Mouse (Mus musculus): Measurements from ENCODE around the gene Obsl1.

Gene Obsl1

DNA sequence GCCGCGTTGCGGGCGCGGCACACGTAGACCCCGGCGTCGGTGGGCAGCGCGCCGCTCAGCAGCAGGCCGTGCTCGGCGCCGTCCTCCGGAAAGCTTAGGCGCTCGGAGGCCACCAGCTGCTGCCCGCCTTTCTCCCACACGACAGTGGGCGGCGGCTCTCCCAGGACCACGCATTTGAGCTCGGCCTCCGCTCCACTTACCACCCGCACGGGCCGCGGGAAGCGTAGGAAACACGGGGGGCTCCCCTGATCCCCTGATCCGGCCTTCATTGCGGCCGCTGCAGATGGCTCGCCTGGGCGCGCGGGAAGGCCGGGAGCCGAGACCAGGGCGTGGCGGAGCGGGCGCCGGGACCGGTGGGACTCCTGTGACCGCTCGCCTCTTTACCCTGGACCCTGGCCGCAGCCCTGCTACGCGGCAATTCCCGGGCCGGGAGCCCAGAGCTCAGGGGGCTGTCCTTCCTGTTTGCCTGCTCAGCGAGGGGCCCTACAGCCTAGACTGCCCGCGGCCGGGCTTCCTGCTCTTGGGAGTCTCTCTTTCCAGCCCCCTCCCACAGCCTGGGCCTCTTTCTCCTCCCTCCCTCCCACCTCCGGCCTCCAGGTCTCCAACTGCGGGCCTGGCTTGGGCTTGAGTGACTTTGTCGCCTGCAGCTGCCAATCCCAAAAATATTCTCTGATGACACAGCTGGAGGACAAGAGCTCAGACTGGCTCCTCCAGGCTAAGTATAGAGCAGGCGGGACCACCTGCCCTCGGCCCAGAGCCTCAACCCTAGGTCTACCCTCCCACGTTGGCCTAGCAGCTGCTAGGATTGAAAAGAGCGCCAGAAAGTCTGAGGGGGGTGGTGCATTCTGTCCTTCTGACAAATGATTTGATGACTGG lies at the start of gene Obsl1:
Obsl1 (minus strand) TSS at position 497 of the 876 bp plus-strand sequence.
- peak; percentile 78 for DNase-seq (ENCODE audit: low spot score)

DNA sequence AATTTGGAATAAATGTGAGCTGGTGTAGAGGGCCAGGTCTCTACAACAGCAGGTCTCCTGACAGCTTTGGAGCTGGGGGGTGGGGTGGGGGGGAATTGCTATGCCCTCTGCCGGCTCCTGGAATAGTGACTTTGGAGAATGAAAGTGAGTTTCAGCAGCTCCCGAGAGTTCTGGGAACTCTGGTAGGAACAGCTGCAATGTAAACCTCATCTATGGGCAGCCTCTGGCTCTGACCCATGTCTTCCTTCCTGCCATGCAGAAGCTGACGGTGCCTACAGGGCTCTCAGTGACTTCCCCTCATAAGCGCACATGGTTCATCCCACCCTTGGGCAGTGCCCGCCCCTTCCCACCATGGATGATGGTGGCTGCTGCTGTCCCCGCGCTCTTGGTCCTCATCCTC lies 49.4 kb upstream of the Obsl1 start:
- no peak for DNase-seq (ENCODE audit: low spot score)

DNA sequence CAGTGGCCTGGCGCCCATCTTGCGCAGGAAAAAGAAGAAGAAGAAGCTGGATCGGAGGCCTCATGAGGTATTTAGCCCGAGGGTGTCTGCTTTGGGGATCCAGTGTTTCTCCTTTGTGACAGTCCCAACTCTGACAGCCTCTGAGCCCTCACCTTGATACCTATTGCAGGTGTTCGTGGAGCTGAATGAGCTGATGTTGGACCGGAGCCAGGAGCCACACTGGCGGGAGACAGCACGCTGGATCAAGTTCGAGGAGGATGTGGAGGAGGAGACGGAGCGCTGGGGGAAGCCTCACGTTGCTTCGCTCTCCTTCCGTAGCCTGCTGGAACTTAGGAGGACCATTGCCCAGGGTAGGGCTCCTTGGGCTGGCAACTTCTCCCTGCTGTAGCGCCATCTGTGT lies 44.3 kb upstream of the Obsl1 start:
- no peak for DNase-seq (ENCODE audit: low spot score)

DNA sequence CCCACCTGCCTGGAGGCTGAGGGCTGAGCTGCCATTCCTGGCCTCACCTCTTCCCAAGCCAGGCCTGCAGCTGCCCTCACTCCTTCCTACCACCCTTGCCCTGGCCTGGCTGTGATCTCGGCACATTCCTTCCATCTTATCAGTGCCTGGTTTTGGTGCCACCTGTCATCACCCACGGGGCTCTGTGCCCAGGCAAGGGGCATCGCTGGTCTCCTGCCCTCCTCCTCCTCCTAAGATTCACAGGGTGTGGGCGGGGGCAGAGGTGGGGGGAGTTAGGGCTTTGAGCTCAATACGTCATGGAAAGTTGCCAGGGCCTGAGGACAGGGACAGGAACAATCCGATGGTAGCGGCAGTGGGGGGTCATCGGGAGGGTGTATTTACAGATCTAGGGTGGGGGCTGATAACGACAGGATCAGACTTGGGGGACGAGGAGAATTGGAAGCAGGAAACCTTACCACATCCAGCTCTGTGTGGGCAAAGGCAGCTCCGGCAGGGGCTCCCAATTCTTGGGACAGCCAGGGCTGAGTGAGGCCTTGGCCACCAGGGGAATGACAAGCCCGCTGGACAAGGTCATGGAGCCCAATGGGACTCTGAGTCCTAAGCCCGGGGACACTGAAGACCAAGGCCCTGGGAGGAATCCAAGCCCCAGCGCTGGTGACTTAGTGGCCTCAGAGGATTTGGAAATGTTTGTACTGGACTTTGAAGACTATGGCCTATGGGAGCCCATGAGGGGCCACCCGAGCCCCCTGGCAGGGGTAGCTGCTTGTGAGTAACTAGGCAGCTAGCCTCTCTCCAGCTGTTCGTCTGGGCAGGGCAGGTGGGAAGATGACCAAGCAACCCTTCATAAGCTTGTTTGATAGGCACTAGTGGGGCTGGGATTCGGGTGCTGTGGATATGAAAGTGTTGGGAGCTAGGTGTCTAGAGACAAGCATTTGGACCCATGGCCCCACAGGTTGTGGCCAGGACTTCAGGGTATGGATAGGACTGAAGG lies 43.3 kb upstream of the Obsl1 start:
- no peak for DNase-seq (ENCODE audit: low spot score)

DNA sequence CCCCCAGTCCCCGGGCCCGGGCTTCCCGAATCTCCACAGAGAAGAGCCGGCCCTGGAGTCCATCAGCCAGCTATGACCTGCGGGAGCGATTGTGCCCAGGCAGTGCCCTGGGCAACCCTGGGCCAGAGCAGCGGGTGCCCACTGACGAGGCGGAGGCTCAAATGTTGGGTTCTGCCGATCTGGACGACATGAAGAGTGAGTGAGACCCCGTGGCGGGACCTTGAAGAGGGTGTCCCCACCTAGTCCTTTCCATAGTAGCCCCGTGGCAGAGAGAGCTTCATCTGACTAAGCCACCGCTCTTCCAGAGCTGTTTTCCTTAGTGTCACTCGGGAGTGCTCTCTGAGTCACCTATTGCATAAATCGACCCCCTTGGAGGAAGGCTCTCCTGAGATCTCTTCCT lies 42.6 kb upstream of the Obsl1 start:
- DNase-seq (ENCODE audit: low spot score): no peak

DNA sequence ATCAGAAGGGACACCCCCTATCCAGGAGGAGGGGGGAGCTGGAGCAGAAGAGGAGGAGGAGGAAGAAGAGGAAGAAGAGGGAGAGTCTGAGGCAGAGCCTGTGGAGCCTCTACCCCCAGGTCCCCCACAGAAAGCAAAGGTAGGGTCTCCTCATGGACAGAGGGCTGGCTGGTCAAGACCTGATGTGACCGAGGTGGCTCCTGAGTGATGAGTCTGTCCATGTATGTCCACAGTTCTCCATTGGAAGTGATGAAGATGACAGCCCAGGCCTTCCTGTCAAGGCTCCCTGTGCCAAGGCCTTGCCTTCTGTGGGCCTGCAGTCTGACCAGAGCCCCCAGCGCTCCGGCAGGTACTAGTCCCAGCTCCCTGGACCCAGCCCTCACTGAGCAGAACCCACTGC lies 41.8 kb upstream of the Obsl1 start:
- no peak for DNase-seq (ENCODE audit: low spot score)

DNA sequence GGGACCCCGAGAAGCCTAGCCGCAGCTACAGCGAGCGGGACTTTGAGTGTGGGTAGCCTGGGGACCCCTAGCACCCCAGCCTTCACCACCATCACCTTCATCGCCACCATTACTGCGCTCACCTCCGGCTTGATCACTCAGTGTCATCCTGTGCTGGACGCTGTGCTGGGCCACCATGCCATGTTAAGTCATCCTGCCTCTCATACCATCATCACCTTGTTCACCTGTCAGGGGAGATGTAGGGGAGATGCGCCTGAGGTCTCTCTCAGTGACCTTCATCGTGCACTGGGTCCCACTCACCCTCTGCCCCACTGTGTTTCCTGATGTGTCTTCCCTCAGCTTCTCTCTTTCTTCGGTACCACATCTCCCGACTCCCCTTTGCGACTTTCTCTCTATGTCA lies 41.1 kb upstream of the Obsl1 start:
- DNase-seq (ENCODE audit: low spot score): no peak

DNA sequence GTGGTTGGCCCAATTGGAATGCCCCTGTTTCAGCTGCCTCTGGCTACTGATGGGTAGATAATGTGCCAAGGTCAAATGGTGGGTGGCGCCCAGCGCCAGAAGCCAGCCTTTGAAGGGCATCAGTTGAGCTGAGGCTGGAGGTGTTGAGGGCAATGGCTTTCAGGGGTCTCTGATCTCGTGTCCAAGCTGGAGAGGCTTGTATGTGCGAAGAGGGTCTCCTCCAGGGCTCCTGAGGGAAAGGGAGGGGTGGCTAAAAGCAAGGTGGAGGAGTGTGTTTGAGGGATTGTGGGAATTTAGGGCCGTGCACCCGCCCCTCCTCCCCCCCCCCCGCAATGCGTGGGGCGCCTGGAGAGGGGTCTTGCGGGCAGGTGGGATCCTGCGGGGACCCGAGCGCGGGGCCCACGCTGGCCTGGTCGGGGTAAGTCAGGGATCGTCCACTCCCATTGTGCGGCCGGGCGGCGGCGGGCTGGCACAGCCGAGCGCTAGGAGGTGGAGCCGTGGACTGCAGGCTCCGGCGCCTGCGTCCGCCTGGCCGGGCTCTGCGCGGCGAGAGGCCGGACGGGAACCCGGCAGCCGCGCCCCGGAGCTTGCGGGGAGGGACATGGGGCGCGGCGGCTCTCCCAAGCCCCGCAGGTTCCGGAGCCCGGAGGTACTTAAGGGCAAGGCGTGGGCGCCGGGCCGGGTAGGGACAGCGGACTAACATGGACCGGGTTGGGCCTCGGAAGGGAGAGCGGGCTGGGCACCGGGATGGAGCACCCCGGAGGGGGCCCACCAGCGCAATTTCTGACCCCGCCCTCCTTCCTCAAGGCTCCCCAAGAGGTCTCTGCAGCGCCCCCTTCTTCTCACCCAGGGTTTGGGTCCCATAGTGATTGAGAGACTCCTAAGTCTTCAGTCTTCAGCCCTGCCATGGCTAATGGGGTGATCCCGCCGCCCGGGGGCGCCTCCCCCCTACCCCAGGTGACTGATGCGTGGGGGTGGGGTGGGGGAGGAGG lies 40.0 kb upstream of the Obsl1 start, which contains the start of gene Slc4a3:
Slc4a3 (plus strand) TSS at position 302 of the 992 bp plus-strand sequence.
- DNase-seq (ENCODE audit: low spot score): peak; percentile 76

DNA sequence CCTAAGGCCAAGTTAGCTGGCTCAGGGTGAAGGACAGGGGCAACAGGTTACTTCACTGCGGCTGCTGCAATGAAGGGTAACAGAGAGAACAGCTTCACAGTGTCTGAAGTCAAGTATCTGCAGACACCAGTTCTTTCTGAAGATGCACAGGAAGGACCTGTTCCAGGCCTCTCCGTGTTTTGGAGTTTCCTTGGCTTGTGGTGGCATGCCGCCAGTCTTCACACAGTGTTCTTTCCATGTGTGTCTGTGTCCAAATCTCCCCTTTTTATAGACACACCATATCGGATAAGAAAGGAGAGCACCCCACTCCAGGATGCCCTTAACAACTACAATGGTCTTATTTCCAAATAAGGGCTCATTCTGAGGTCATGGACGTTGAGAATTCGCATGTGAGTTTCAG lies 38.1 kb upstream of the Obsl1 start:
- DNase-seq (ENCODE audit: low spot score): no peak

DNA sequence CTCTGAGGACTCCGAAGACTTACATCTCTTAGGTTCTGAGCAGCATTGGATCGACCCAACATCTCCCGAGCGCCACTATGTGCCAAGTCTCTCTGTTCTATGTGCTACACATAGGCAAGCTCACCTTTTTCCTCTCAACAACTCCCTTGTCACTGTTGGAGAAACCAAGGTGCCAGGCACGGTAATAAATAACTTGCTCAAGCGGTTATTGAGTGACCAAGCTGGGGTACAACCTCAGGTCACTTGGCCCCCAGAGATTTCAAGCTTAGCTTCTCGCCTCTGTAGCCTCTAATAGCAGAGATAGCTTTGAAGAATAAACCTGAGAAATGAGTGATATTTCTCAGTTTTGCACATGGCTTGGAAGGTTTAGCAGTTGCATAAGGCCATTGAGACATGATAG lies 35.2 kb upstream of the Obsl1 start:
- no peak for DNase-seq (ENCODE audit: low spot score)

DNA sequence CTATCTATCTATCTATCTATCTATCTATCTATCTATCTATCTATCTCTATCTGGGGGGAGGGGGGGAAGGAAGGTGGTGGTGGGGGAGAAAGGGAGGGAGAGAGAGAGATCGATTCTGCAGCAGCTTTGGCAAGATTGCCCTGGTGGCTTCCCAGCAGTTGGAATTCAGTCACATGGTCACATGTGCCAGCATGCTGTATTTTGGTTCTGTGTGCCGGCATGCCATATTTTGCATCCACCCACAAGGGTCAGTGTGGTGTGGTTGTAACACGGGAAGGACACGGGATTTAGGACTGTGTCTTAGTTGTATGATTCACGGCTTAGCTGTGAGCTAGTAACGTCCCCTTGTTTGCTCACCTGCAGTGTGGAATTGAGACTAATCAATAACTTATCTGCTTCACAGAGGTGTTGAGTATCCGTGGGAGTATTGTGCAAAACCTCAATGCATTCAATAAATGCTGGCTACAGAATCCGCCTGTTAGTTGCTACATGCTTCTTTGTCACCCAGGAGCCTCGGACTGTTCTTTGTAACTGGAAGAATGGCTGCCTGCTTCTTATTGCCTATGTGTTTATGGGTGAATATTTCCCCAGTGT lies 32.4 kb upstream of the Obsl1 start:
- DNase-seq (ENCODE audit: low spot score): no peak

DNA sequence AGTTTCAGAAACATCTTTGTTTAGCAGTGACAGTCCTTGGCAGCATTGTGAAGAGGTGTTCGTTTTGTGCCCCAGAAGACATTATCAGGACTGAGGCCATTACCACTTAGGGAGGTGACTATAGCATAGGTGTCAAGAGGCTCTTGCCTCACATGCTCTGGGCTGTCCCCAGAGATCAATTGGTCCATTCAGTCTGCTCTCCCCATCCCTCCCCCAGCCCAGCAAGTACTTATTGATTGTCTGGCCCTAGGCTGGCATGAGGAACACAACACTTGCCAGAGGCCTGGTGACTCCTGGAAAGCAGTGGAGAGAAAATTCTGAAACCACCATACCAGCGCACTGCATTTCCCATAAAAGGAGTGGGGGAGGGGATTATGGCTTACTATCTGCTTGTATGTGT lies 31.3 kb upstream of the Obsl1 start:
- DNase-seq (ENCODE audit: low spot score): no peak

DNA sequence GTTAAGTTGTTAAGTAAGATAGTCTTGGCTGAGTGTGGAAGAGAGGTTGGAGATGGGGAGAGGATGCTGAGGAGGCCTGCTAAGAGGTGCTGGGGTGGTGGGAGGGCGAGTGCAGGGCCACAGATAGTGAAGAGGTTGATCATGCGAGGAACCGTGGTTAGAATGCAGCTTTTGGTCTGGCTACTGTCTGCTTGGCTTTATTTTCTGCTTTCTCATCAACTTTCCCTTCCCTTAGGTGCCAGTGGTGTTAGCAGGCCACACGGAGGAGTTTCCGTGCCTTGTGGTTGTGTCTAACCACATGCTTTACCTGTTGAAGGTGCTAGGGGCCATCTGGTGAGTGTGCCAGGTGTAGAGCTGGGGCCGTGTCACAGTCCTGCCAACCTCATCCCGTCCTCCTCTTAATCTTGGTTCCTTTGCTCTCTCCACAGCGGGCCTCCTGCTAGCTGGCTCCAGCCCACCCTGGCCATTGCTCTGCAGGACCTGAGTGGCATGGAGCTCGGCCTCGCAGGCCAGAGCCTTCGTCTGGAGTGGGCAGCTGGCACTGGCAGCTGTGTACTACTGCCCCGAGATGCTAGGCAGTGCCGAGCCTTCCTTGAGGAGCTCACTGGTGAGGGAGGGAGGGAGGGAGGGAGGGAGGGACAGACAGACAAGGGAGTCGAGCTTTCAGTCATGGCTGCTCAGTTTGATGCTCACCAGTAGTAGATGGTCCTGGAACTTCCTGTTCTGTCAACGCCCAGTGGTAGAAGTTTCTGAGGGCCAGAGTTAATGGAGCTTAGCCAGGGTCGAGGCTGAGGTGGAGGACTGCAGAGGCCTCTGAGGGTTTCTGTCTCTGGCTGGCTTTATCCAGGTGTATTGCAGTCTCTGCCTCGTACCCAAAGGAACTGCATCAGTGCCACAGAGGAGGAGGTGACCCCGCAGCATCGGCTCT lies 27.3 kb upstream of the Obsl1 start:
- no peak for DNase-seq (ENCODE audit: low spot score)

DNA sequence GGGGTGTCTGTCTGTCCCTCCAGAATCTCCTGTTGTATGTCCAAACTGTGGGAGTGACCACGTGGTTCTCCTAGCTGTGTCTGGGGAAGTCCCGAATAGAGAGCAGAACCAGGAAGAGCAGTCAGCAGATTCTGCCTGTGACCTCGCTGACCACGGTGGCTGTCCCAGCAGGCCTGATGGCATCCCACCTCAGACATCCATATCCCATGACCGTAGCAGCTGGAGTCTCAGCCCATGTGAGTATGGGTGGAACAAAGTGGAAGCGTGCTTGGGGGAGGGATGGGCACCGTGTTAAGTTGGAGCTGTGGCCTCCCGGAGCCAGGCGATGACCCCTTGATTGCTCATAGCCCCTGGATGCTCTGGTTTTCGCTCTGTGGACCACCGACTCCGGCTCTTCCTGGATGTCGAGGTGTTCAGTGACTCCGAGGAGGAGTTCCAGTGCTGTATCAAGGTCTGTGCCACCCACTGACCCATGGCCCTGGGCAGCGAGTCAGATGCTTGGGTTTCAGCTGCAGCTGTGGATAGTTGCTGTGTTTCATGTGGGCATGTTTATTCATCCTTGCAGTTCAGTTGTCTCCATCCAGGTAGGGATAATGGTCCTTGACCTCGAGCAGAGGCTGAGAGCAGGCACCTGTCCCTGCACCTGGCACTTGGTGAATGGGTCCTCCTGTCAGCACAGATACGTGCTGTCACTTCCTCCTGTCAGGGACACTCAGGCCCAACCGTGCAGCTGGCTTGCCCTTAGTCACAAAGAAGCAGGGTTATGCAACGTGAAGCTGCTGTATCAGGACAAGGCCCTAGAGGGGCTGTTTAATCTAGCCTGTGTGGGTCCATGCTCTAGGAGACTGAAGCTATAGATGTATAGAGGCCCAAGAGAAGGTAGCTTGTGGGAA lies 26.3 kb upstream of the Obsl1 start:
- no peak for DNase-seq (ENCODE audit: low spot score)

DNA sequence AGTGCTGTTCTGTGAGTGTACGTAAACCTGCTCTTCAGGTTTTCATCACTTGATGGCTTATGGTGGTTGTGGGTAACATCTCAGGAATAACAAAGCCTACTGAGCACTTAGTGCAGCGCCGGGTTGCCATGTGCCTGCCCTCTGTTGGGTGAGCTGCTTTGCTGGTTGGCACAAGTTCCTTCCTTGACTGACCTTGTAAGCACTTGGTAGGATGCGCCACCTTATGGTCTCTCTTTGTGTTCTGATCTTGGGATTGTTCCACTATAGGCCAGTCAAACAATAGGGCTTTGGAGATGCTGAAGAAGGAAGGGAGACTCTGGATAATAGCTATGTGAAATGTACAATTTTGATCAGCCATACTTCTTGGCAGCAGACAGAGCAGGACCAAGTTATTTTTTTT lies 24.3 kb upstream of the Obsl1 start:
- DNase-seq (ENCODE audit: low spot score): no peak

DNA sequence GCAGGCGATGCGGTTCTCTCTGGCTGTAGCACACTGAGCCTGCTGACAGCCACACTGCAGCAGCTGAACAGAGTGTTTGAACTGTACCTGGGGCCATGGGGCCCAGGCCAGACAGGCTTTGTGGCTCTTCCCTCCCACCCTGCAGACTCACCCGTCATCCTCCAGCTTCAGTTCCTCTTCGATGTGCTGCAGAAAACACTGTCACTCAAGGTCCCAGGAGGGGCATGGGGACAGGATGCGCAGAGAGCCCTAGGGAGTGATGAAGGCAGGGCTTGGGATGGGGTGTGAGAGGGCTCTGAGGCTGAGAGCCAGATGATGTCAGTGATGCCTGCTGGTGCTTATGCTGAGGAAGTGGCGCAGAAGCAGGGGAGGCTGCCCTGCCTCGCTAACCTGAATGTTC lies 18.4 kb upstream of the Obsl1 start:
- DNase-seq (ENCODE audit: low spot score): no peak

DNA sequence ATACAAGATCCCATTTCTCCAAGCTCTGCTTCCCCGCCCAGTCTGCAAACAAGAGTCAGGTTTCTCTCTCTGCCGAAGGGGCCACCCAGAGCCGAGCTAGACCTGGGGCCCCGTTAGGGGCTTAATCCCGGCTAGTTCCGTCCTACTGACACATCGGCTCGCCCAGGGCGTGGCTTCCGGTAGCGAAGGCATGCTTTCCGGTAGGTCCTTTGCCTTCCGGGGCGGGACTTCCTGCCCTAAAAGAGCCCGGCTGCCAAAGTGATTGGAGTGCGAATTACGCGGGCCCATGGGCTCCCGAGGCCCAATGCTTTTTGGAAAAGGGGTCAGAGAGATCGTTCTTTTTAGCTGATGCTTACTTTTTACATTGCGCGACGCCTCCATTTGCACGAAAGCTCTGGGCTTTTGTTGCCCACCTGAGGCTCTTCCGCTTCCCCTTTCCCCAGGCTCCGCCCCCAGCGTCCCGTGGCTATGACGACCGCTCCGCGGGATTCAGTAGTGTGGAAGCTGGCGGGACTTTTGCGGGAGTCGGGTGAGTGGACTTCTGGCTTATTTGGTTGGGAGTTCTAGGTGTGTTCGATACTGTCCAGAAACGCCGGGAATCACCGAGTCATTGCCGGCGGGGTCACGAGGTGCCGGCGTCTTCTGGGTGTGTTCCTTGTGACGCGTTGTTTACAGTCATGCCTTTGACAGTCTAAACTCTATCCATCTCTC lies 15.2 kb upstream of the Obsl1 start, which contains the start of gene Stk11ip:
Stk11ip (plus strand) TSS at position 209 of the 711 bp plus-strand sequence.
- DNase-seq (ENCODE audit: low spot score): peak; percentile 90

DNA sequence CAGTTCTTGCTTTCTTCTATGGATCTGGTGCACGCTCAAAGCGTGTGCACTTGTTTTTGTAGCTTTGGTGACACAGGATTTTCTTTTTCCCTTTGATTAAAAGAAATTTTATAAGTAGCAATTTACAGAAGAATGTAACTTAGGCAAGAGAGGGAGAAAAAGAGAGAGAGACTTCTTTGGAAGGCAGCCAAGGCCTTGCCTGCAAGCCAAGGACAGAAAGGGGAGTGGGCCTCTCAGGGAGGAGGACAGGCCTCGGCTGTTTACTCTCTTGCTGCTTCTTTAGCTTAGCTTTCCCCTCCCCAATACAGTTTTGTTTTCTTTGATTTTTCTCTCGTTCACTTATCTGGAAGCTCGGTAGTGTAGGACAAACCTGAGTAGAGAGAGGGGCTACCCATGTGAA lies 13.3 kb upstream of the Obsl1 start:
- DNase-seq (ENCODE audit: low spot score): peak; percentile 62
